9 mouse cellular contexts compared by ENCODE assay signal in genomic region chr14:103648623-103649255, GRCm38 (mm10). TPM values are rescaled to one million over a fixed set of nuclear protein-coding genes. Genes with fewer than 3 reads are reported as not detected.
DNase-seq lines count a peak whose midpoint lies in the region; ATAC-seq and TF ChIP-seq lines count a peak whose summit lies in the region.
"Had no signal": no experiment of that assay in that cellular context is flagged by ENCODE, and none has a peak within 500 bp of the region (broad histone marks: within the 10 kb centered on the region; RNA-seq: fewer than 3 reads in every experiment).

No protein-coding gene starts in this region.

- H3K9me3 ChIP-seq in hindbrain, embryonic 14.5 days (ENCODE audit: control insufficient read depth, low read length), result no peaks in the 10 kb centered on the region
- H3K9me3 ChIP-seq in neural tube, embryonic 11.5 days (ENCODE audit: control insufficient read depth, low read length), result no peaks in the 10 kb centered on the region
- H3K9me3 ChIP-seq: limb, embryonic 13.5 days had no signal

- DNase-seq in layer of hippocampus, adult 2 months (ENCODE audit: low spot score in 2 of 2), result no peak
- DNase-seq in layer of hippocampus, adult 9-10 months (ENCODE audit: low spot score), result no peak
- peak; percentile 58 for DNase-seq in cerebellum, adult 9-10 months
- peak; percentile 72 for DNase-seq in hindbrain, embryonic 14.5 days (ENCODE audit: low spot score)
- DNase-seq in neural tube, embryonic 11.5 days (ENCODE audit: low spot score), result peak; percentile 54
- DNase-seq in gastrocnemius, postnatal 10 days, result no peak
- no peak for DNase-seq in heart, postnatal 36 days
- DNase-seq in gastrocnemius, adult 8-10 months (ENCODE audit: low spot score in 2 of 2), result no peak

- ATAC-seq in hindbrain, embryonic 14.5 days (ENCODE audit: low FRiP score), result no peak
- no peak for ATAC-seq in neural tube, embryonic 11.5 days (ENCODE audit: insufficient read depth, low FRiP score, low TSS enrichment)

- H3K4me2 ChIP-seq in hindbrain, embryonic 14.5 days (replicated peaks), result peak overlapping the region; percentile 76
- no peak overlapping the region for H3K4me2 ChIP-seq in neural tube, embryonic 11.5 days (ENCODE audit: low read depth)

- peak overlapping the region; percentile 46; the same call in 1 of the 2 replicates for H3K27ac ChIP-seq in layer of hippocampus, adult 2 months
- peak overlapping the region; percentile 73 for H3K27ac ChIP-seq in hindbrain, embryonic 14.5 days
- no peak overlapping the region for H3K27ac ChIP-seq in neural tube, embryonic 11.5 days (ENCODE audit: low read depth, low read length)
- H3K27ac ChIP-seq: limb, embryonic 13.5 days had no signal

- TF ChIP-seq CTCF in layer of hippocampus, adult 2 months (conservative IDR thresholded peaks at IDR 0.05), result no peak

- intact Hi-C loops in heart, postnatal 36 days (cut with DNase I), result no loop called here

- H3K4me1 ChIP-seq in hindbrain, embryonic 14.5 days (replicated peaks; ENCODE audit: control insufficient read depth, insufficient read depth, low read length), result peaks cover 42% of the 10 kb centered on the region
- peaks cover 3% of the 10 kb centered on the region; the same call in 1 of the 2 replicates for H3K4me1 ChIP-seq in neural tube, embryonic 11.5 days (ENCODE audit: control insufficient read depth, insufficient read depth, low read length)

- H3K9ac ChIP-seq in hindbrain, embryonic 14.5 days, result peak overlapping the region; percentile 47
- H3K9ac ChIP-seq in neural tube, embryonic 11.5 days (ENCODE audit: low read length), result no peak overlapping the region
- H3K9ac ChIP-seq: limb, embryonic 13.5 days had no signal

- H3K27me3 ChIP-seq in hindbrain, embryonic 14.5 days (ENCODE audit: control insufficient read depth, insufficient read depth, low read length), result no peaks in the 10 kb centered on the region
- H3K27me3 ChIP-seq in neural tube, embryonic 11.5 days (ENCODE audit: control insufficient read depth, insufficient read depth, low read length), result no peaks in the 10 kb centered on the region

- peak overlapping the region; percentile 18; the same call in 1 of the 2 replicates for H3K4me3 ChIP-seq in layer of hippocampus, adult 2 months
- H3K4me3 ChIP-seq in hindbrain, embryonic 14.5 days (replicated peaks; ENCODE audit: low read length), result peak overlapping the region; percentile 1; the same call in 1 of the 2 replicates
- no peak overlapping the region for H3K4me3 ChIP-seq in neural tube, embryonic 11.5 days (ENCODE audit: low read depth, low read length)

- WGBS in hindbrain, embryonic 14.5 days, result 24% methylated on average over 12 of the region's 12 CpGs
- 38% methylated on average over 12 of the region's 12 CpGs for WGBS in neural tube, embryonic 11.5 days

- H3K36me3 ChIP-seq in hindbrain, embryonic 14.5 days (replicated peaks; ENCODE audit: control insufficient read depth, insufficient read depth), result no peaks in the 10 kb centered on the region
- H3K36me3 ChIP-seq in neural tube, embryonic 11.5 days (ENCODE audit: control insufficient read depth, insufficient read depth, low read length), result no peaks in the 10 kb centered on the region
- H3K36me3 ChIP-seq: limb, embryonic 13.5 days had no signal

RNA-seq across cellular contexts. Expression of gene Slain1, which starts 1.3 kb away (rescaled TPM):
- total RNA-seq in layer of hippocampus, adult 2 months (2021), result 10 to 100 TPM; 49.9 to 53.7 TPM
- 28.4 and 31.6 TPM in 2 replicates for polyA plus RNA-seq in hindbrain, embryonic 14.5 days (2014; fragmentation: Nextera tagmentation; extraction: Ambion mirVana)
- 14.8 and 15.3 TPM in 2 replicates for polyA plus RNA-seq in neural tube, embryonic 11.5 days (2014; fragmentation: Nextera tagmentation; extraction: Ambion mirVana)
- under 1 TPM; 0.19 to 0.29 TPM for total RNA-seq in gastrocnemius, postnatal 10 days (2021)
- under 1 TPM; 0.22 TPM for total RNA-seq in heart, postnatal 36 days (2021)
- not detected for total RNA-seq in gastrocnemius, adult 8-10 months (2022)

Comparison
In these comparisons a context has a peak if more than half of its experiments do, and no peak if none do; other contexts are left out.
1. DNase-seq: peak in cerebellum, adult 9-10 months (single experiment), hindbrain, embryonic 14.5 days (single experiment) and neural tube, embryonic 11.5 days (single experiment); none in layer of hippocampus, adult 2 months (0 of 2), layer of hippocampus, adult 9-10 months (single experiment), gastrocnemius, postnatal 10 days (single experiment), heart, postnatal 36 days (0 of 2) and gastrocnemius, adult 8-10 months (0 of 2).
2. RNA of gene Slain1, which starts 1.3 kb away (total RNA-seq): 49.9 to 53.7 TPM in layer of hippocampus, adult 2 months; 0.19 to 0.29 TPM in gastrocnemius, postnatal 10 days, 0.22 TPM in heart, postnatal 36 days and not detected in gastrocnemius, adult 8-10 months; every median in the first group is over 10 times any median in the second.